In the genomic region with DNA sequence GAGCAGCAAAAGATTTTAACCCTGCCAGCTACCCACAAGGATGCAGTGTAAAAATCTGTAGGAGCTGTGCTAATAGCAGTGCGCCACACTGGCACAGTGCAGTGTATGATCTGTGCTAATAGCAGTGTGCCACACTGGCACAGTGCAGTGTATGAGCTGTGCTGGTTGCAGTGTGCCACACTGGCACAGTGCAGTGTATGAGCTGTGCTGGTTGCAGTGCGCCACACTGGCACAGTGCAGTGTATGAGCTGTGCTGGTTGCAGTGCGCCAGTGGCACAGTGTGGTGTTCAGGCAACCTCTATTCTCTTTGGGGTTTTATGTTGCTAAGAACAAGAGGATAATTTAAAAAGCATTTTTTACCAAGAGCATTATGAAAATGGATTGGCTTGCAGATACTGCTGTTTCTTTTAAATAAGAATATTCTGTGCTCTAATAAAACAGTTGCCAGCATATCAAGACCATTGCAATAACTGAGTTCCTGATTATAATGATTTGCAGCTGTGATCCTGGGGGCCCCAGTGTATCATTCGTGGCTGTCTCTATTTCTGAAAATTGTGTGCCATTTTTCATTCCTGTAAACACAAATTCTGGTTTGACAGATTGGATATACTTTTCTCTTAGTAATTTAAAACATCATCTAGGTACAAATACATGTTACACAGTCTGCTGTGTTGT, we compare ENCODE assay signal across 15 mouse cellular contexts.
DNase-seq lines count a peak whose midpoint lies in the region; ATAC-seq and TF ChIP-seq lines count a peak whose summit lies in the region.
"Had no signal": no experiment of that assay in that cellular context is flagged by ENCODE, and none has a peak within 500 bp of the region (broad histone marks: within the 10 kb centered on the region; RNA-seq: fewer than 3 reads in every experiment).

No protein-coding gene starts in this region.

- TF ChIP-seq CTCF in hindbrain, postnatal 0 days (IDR thresholded peaks at IDR 0.05; ENCODE audit: low read depth): no peak

- WGBS in hindbrain, embryonic 14.5 days: 87% methylated on average over 4 of the region's 4 CpGs
- WGBS in hindbrain, postnatal 0 days: 79% methylated on average over 4 of the region's 4 CpGs
- 81% methylated on average over 4 of the region's 4 CpGs for WGBS in embryonic facial prominence, embryonic 10.5 days
- 74% methylated on average over 4 of the region's 4 CpGs for WGBS in limb, embryonic 10.5 days

- DNase-seq in hindbrain, embryonic 14.5 days (ENCODE audit: low spot score): no peak
- no peak for DNase-seq in hindbrain, postnatal 0 days (ENCODE audit: low spot score)
- peak; percentile 56 for DNase-seq in NIH3T3 (ENCODE audit: low read depth)
- no peak for DNase-seq in embryonic facial prominence, embryonic 10.5 days (ENCODE audit: low spot score)
- DNase-seq in limb, embryonic 10.5 days (ENCODE audit: low spot score): no peak
- DNase-seq in heart, postnatal 14 days: no peak
- DNase-seq in cerebellum, adult 11 months: no peak
- DNase-seq: adrenal gland, adult 2 months; cerebellum, adult 9-11 months; gastrocnemius, postnatal 10 days; heart, postnatal 10 days; kidney, adult 11 months; thymus, adult 2 months had no signal

- H3K4me3 ChIP-seq in hindbrain, embryonic 14.5 days (replicated peaks; ENCODE audit: low read length): no peak overlapping the region
- no peak overlapping the region for H3K4me3 ChIP-seq in hindbrain, postnatal 0 days (ENCODE audit: low read length)
- no peak overlapping the region for H3K4me3 ChIP-seq in embryonic facial prominence, embryonic 10.5 days
- H3K4me3 ChIP-seq in limb, embryonic 10.5 days: no peak overlapping the region
- H3K4me3 ChIP-seq: liver, embryonic 12.5 days had no signal

- H3K27me3 ChIP-seq in hindbrain, embryonic 14.5 days (ENCODE audit: control insufficient read depth, insufficient read depth, low read length): no peaks in the 10 kb centered on the region
- no peaks in the 10 kb centered on the region for H3K27me3 ChIP-seq in hindbrain, postnatal 0 days (ENCODE audit: insufficient read depth, low read length)
- no peaks in the 10 kb centered on the region for H3K27me3 ChIP-seq in embryonic facial prominence, embryonic 10.5 days (replicated peaks; ENCODE audit: low read depth, poor library complexity, severe bottlenecking)
- no peaks in the 10 kb centered on the region for H3K27me3 ChIP-seq in limb, embryonic 10.5 days (ENCODE audit: low read depth, poor library complexity, severe bottlenecking)
- H3K27me3 ChIP-seq: liver, embryonic 12.5 days had no signal

- no peaks in the 10 kb centered on the region for H3K9me3 ChIP-seq in hindbrain, embryonic 14.5 days (ENCODE audit: control insufficient read depth, low read length)
- no peaks in the 10 kb centered on the region for H3K9me3 ChIP-seq in hindbrain, postnatal 0 days (ENCODE audit: low read length)
- no peaks in the 10 kb centered on the region for H3K9me3 ChIP-seq in embryonic facial prominence, embryonic 10.5 days
- H3K9me3 ChIP-seq in limb, embryonic 10.5 days (replicated peaks): no peaks in the 10 kb centered on the region
- H3K9me3 ChIP-seq: G1E; liver, embryonic 12.5 days had no signal

- intact Hi-C loops in heart, postnatal 14 days (cut with DNase I): no loop called here

- H3K9ac ChIP-seq in hindbrain, embryonic 14.5 days: no peak overlapping the region
- no peak overlapping the region for H3K9ac ChIP-seq in hindbrain, postnatal 0 days (replicated peaks; ENCODE audit: low read length)
- H3K9ac ChIP-seq: liver, embryonic 12.5 days had no signal

- ATAC-seq in hindbrain, embryonic 14.5 days (ENCODE audit: low FRiP score): peak; percentile 46; the same call in 1 of the 2 replicates
- ATAC-seq in hindbrain, postnatal 0 days: no peak
- ATAC-seq: liver, embryonic 12.5 days had no signal

- H3K4me1 ChIP-seq in hindbrain, embryonic 14.5 days (replicated peaks; ENCODE audit: control insufficient read depth, insufficient read depth, low read length): 0 out of 2 replicates have a peak, but pooled peaks cover 5% of the 10 kb centered on the region
- H3K4me1 ChIP-seq in hindbrain, postnatal 0 days (ENCODE audit: insufficient read depth, low read length): no peaks in the 10 kb centered on the region
- peaks cover 14% of the 10 kb centered on the region for H3K4me1 ChIP-seq in embryonic facial prominence, embryonic 10.5 days
- peaks cover 51% of the 10 kb centered on the region for H3K4me1 ChIP-seq in limb, embryonic 10.5 days
- H3K4me1 ChIP-seq: liver, embryonic 12.5 days had no signal

- no peaks in the 10 kb centered on the region for H3K36me3 ChIP-seq in hindbrain, embryonic 14.5 days (replicated peaks; ENCODE audit: control insufficient read depth, insufficient read depth)
- no peaks in the 10 kb centered on the region for H3K36me3 ChIP-seq in hindbrain, postnatal 0 days (ENCODE audit: insufficient read depth, low read length)
- no peaks in the 10 kb centered on the region for H3K36me3 ChIP-seq in embryonic facial prominence, embryonic 10.5 days (replicated peaks)
- H3K36me3 ChIP-seq in limb, embryonic 10.5 days: no peaks in the 10 kb centered on the region
- H3K36me3 ChIP-seq: liver, embryonic 12.5 days had no signal

- no peak overlapping the region for H3K27ac ChIP-seq in hindbrain, embryonic 14.5 days
- H3K27ac ChIP-seq in hindbrain, postnatal 0 days: no peak overlapping the region
- H3K27ac ChIP-seq in embryonic facial prominence, embryonic 10.5 days (replicated peaks): peak overlapping the region; percentile 65; the same call in 1 of the 2 replicates
- peak overlapping the region; percentile 87 for H3K27ac ChIP-seq in limb, embryonic 10.5 days
- H3K27ac ChIP-seq: liver, embryonic 12.5 days had no signal

- H3K4me2 ChIP-seq in hindbrain, embryonic 14.5 days (replicated peaks): no peak overlapping the region
- no peak overlapping the region for H3K4me2 ChIP-seq in hindbrain, postnatal 0 days (ENCODE audit: low read depth, low read length)
- H3K4me2 ChIP-seq: liver, embryonic 12.5 days had no signal

Comparison
In these comparisons a context has a peak if more than half of its experiments do, and no peak if none do; other contexts are left out.
1. H3K27ac ChIP-seq: peak in embryonic facial prominence, embryonic 10.5 days (single experiment) and limb, embryonic 10.5 days (single experiment); none in hindbrain, embryonic 14.5 days (single experiment) and hindbrain, postnatal 0 days (single experiment).